Mouse (Mus musculus) WW6 (cell line): ENCODE results near the gene Hist1h3g.
"Not testable (repeated sequence)": the region's sequence is repeated elsewhere in the genome, so short reads cannot be mapped to it uniquely, and the experiment has no call there.

Source experiments
- DNase-seq: peaks from one replicate; pipeline ENCODE4 v3.0.0-alpha.2; 2013; ENCODE audit warnings: low read depth, low spot score

The Hist1h3g gene

DNA sequence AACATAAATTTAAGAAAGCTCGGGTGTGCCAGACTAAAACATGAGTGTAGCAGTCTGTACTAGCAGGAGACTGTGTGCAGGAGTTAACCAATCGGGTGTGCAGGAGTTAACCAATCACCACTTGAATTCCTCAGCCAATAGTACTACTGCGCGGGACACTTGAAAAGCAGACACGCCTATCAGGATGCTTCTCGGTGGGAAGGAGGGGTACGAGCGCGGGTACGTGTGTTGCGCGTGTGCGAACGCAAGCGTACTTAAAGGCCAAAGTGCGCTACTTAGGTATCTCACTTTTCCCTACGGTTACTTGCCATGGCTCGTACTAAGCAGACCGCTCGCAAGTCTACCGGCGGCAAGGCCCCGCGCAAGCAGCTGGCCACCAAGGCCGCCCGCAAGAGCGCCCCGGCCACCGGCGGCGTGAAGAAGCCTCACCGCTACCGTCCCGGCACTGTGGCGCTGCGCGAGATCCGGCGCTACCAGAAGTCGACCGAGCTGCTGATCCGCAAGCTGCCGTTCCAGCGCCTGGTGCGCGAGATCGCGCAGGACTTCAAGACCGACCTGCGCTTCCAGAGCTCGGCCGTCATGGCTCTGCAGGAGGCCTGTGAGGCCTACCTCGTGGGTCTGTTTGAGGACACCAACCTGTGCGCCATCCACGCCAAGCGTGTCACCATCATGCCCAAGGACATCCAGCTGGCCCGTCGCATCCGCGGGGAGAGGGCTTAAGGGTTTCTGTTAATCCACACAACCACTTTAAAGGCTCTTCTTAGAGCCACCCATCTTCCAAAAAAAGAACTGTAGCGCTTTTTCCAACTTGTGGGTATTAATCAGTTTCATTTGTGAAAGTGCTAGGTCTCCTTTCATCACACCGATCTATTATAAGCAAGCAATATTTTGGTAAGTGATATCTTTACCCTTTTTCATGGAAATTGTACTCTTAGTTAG is at the start of gene Hist1h3g:
Hist1h3g (plus strand) TSS at position 286 of the 939 bp plus-strand sequence.
- not testable (repeated sequence) for DNase-seq

DNA sequence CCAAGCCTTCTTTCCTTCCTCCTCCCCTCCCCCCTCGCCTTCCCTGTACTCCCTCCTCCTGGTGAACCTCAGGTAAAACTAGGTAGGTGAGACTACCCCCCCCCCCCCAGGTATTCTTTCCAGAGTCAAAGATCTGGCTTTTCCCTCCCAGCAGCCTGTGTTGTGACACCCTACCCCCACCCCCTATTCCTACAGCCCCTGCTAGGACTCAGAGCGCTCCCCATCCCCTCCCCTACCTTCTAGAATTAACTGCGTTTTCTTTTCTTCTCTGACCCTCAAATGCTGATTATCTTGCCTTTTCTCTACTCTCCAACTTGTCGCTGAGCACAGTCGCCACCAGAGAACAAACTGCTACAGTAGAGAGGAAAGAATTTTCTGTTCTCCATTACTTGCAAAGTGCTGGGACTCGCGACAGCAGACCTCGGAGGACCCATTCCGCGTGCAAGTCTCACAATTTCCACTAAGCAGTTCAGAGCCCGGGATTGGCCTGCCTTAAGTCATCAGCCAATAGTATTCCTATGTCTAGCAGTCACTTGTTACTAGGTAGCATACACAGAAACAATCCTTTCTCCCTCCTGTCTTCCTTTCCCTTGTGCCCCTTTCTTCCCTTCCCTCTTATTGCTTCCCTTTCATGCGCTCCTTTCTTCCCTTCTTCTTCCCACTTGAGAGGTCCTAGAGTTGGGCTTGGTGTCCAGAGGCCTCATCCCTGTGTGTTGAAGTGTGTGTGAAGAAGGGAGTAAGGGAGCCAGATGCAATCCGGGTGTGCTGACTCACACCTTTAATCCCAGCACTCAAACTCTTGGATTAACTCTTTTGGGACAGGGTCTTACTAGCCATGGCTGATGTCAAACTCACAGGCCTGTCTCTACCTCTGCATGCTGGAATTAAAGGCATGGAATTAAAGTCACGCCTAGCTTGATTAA is 46.6 kb upstream of the Hist1h3g start, which contains the start of gene Btn2a2:
Btn2a2 (minus strand) TSS at position 458 of the 923 bp plus-strand sequence.
- DNase-seq, result no peak

DNA sequence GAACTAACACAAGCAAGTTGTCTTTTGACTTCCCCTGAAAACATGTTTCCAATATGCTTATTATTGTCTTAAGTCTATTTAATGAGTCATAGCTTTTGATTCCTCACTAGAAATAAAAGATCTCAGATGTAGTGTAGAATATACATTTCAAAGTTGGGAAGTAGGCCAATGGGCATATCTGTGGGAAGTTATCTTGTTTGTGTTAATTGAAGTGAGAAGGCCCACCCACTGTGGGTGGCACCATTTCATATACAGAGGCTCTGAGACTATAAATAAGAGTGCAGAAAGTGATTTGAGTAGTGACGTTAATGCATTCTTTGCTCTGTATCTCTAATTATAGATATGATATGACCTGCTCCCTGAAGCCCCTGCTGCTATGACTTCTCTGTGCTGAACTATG is 44.4 kb upstream of the Hist1h3g start:
- DNase-seq, result no peak

DNA sequence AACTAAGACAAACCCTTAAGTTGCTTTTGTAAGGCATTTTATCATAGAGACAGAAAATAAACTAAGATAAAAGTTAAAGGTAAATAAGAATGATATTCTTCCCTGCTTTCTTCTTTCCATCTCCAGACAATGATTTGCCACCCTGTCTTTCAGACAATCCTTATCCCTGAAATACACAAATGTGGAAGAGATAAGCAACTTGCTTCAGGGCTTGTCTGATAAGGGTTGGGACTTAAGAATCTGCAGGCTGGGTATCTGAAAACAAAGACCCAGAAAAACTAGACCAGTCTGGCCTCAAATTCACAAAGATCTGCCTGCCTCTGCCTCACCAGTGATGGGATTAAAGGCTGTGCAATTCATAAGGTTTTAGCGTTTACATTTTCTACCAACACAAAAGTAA is 44.0 kb upstream of the Hist1h3g start:
- DNase-seq, result no peak

DNA sequence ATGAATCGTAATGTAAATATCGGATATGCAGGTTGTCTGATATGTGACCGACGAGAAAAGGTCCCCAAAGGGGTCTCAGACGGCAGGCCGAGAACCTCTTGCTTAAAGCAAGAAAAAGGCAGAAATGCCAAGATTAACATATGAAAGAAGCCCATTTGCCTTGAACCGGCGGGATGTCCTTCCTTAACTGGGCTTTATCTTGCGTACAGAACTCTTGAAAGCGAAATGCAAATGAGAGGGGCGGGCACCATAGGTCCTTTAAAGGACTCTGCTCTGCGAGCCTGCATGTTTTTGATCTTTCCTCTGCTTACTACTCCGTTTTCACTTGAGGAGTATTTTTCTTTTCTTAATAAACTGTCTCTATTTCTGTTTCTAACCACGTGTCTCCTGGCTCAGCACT is 43.2 kb upstream of the Hist1h3g start:
- no peak for DNase-seq

DNA sequence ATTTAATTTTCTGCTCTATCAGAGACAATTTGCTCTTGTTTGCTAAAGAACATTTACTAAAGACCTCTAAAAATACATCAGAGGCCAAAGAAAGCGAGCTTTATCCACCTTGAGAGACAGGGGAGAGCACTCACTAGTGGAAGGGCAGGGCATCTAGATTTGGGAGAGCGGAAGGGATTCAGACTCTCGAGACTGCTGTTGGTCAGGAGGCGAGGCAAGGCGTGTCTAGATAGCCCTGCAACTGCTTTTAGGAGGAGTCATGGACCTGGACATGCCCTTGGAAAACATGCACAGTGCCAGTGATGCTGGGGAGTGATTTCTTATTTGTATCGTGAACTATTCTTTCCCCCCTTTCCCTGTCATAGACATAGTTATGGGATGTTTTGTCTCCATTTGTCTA is 39.7 kb upstream of the Hist1h3g start:
- DNase-seq, result no peak

DNA sequence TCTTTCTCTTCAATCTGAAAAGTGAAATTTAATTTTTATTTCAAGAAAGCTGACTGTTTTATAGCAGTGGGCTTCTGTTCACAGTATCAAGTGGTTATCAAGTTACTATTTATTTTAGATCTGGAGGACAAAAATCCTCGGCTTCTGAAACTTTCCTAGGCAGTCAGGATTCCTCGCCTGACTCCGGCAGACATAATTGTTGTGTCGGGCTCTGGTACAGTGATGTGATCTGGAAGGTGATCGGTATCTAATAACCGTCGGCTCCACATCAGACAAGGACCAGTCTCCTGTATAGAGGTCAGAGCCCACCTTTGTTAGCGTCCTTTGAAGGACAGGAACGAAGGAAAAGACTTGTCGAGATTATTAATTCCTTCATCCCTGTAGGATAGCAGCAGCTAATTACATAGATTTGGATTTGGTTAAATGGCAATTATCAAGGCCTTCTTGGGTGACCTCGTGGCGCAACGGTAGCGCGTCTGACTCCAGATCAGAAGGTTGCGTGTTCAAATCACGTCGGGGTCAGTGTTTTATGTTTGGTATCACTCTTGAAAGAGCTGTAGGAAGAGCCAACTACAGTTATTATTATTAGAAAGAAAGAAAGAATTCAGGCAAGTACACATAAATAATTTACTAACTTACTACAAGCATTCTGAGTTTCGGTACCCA is 37.4 kb upstream of the Hist1h3g start:
- no peak for DNase-seq

DNA sequence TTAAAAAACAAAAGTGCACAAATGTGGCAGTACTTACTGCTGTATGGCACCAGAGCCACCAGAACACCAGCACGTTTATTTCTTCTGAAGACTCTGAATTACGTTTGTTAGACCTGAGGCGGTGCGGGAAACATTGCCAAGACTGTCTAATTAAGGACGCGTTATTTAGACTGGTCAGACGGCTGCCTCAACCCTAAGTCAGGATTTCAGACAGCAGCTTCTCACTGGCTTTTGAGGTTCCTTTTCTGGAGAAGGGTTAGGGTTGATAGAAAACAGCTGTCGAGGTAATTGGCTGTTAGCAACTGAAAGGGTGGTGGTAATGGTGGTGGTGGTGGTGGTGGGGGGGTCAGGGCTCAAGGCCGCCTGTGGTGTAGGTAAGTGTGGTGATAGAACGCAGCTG is 36.6 kb upstream of the Hist1h3g start:
- no peak for DNase-seq

DNA sequence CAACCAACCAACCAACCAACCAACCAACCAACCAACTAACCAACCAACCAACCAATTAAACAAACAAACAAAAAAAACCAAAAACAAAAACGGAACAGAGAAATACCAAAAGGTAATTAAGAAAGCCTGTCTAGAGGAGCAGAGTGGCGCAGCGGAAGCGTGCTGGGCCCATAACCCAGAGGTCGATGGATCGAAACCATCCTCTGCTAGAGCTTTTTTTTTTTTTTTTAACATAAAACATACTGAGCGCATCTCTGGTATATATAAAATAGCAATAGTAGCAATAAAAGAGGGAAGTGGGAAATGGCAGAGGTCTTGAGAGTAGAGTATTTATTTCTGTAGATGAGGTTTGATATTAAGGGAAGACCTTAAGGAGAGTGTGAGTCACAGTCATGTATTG is 35.3 kb upstream of the Hist1h3g start:
- DNase-seq, result no peak

DNA sequence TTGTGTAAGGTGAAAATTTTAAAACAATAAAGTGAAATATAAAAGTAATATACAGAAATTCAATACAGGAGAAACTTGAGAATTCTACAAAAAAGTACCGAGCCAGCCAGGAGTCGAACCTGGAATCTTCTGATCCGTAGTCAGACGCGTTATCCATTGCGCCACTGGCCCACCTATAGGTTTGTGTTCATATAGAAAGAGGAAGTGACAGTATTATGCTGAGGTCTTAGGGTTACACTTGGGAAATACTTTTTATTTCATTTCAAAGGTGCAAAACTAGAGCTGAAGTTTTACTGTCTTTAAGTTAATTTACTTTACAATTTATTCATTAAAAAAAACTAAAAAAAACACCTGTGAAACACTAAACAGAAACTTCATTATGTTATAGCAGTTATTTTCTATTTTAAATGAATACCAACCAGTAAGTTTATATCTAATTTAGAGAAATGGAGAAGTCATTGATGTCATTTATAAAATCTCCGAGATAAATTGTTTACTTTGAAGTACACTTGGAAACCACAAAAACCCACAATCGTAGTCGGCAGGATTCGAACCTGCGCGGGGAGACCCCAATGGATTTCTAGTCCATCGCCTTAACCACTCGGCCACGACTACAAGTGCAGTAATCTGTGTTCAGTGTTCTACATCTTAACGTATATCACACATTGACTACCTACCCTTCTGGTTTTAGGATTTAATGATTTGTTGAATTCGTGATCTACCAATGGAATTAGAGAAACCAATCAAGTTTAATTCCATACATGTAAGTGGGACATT is 34.6 kb upstream of the Hist1h3g start:
- no peak for DNase-seq

DNA sequence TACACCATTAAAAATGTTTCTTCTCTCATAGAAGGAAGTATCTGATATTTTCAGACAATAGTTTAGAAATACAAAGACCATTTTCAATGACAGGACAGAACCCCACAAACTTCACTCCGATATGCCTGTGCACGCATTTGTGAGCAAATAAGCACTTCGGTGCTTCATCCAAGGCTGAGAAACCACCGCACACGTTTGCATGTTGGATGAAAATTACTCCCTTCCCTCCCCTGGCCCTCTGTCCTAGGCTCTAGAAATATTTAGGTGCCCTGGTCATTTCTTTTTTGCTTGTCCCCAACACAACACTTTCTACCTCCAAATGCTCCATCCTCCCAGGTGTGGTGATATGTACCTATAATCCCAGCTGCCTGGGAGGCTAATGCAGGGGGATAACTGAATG is 33.7 kb upstream of the Hist1h3g start:
- no peak for DNase-seq

DNA sequence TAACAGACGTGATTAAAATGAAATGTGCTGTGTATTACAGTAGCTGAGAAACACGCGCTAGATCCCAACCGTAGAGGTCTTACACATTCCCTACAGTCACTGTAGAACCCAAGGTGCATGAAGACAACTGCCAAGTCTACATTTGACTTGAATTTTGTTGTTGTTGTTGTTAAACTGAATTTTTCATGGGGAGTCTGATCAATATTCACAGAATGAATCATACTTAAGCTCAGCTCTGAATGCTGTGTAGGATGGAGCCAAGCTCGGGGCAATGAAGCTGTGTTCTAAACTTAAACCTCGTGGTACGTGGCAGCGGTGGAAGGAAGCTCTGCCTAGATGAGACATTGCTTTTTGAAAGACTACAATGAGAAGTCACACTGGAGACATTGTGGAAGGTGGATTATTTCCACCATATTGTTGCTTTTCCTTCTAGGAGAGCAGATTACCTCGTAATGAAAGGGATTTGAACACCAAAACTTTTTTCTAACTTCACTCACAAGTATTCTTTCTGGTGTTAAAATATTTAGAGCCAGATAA is 33.1 kb upstream of the Hist1h3g start:
- DNase-seq, result no peak

DNA sequence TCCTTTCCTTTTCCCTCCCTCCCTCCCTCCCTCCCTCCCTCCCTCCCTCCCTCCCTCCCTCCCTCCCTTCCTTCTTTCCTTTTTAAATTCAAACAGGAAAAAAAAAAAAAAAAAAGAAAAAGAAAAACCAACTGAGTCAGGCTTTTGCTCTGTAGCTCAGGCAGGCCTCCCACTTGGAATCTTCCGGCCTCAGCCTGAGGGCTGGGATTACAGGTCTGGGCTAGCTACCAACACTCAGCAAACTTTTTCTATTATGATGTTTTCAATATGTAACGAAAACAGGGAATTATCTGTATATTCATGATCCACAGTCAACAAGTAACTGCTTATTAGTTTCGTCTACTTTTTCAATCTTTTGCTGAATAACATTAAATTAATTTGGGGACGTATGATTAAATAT is 32.3 kb upstream of the Hist1h3g start:
- no peak for DNase-seq

DNA sequence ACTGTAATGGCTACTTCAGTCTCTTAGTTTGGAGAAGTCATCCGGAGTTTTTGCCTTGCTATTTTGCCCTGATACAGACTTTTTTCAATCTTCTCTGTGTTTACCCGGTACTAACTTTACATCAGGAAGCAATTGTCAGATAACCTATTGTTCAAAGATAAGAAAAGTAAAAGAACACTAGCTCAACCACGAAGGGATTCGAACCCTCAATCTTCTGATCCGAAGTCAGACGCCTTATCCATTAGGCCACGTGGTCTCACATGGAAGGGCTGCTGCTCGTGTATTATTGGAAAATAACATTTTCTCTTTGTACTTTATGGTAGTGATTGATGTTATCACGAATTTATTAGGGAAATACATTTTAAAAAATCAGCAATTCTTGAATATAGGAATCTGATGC is 31.4 kb upstream of the Hist1h3g start:
- no peak for DNase-seq

DNA sequence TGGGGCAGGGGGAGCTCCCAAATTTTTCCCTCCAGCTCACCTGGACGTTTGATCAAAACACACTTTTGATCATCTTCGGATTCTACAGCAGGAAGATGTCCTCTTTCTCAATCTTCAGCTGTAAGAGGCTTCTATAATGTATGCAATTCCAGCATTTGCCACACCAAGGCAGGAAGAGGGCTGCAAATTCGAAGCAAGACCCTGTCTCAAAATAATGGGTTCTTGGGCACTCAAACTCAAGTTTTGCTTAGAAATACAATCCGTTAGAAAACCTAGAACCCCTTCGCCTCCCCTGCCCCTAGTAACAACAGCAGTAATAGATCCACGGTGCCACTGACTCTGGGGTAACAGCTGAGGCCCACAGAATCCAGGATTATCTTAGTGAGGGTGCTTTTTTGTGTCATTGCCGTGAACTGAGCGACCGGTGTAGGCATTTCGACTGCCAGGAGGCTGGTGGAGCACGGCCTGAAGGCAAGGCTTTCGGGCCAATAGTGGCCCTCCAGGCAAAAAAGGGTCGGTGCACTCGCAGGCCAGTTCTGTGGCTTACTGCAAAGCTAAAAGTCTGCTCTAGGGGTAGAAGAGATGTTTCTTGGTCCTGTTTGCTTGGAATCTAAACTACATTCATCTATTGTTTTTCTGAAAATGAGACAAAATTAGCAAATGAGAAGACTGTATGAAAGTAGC is 29.4 kb upstream of the Hist1h3g start:
- DNase-seq, result no peak

DNA sequence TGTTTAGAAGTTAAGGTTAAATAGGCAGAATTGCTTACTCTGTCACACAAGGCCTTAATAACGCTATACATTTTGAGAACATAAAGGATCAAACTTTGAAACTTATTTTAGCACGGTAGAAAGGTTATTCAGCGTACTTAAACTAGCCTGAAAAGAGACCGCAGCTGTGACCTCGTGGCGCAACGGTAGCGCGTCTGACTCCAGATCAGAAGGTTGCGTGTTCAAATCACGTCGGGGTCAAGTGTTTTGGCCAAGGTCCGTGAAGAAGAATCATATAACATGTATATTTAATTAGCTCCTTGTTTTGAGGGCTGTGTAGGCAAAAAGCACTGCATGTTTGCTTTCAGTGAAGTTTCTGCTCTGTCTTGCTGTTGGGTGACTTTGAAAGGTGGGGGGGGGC is 28.9 kb upstream of the Hist1h3g start:
- no peak for DNase-seq

DNA sequence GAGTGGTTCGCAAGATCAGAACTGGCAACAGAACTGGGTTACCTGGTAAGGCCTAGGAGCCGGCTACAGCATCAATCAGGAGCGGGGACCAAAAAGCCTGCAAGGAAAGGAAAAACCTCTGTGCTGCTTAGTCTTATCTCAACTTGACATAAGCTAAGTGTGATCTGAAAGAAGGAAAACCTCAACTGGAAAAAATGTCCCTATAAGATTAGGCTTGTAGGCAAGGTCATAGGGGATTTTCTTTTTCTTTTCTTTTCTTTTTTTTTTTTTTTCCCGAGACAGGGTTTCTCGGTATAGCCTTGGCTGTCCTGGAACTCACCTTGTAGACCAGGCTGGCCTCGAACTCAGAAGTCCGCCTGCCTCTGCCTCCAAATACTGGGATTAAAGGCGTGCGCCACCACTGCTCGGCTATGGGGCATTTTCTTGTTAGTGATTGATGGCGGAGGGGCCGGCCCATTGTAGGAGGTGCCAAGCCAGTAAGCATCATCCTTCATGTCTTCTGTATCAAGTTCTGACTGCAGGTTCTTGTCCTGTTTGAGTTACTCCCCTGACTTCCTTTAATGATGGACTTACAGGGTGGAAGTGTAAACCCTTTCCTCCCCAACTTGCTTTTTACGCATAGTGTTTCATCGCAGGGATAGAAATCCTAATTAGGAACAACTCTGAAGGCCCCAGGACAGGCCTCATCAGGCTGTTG is 28.3 kb upstream of the Hist1h3g start:
- DNase-seq, result no peak

DNA sequence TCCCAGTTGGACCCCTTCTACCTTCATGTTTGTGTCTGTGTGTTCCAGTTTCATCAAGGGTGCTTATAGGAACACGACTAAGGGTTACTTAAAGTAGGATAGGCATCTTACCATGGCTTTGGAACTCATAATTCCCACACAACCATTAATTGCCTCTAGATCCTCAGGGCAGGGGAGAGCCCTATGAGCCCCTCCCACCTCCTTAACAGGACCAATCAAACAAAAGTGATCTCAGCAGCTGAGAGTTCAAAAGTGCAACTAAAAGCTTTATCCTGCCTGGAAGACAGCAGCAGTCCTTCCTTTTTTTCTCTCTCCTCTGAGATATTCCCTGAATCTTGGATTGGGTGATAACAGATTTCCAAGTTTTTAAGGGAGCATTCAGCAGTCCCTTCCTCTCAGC is 25.1 kb upstream of the Hist1h3g start:
- no peak for DNase-seq

DNA sequence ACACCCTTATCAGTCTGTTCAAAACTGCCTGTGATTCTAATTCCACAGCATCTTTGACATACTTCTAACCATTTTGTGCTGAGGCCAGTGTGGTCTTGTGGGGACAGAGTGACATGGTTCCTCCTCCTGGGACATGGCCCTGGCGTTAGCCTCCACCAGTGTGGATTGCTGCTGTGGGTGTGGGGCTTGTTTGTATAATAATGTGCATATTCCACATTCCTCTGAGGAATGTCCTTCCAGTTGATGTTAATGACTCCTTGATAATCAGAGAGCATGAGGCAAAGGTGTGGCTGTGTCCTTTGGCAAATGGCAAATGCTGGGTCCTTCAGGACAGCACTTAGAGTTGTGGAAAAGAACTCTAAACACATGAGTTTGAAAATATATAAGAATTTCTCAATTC is 21.7 kb upstream of the Hist1h3g start:
- no peak for DNase-seq

DNA sequence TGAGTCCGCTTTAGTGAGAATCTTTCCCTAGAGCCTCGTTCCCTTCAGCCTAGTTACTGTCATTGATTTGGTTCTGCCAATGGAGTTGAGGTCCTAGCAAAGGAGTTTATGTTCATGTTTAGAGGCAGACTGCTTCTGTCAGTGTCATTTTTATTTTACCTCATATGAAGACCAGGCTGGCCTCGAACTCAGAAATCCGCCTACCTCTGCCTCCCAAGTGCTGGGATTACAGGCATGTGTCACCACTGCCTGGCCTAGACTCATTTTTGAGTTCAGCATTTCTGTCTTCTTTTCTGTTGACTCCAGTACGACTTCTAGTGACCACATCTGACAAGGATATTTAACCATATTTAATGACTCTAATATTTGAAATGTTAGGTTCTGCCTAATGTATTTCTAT is 19.9 kb upstream of the Hist1h3g start:
- DNase-seq, result no peak
